Mouse (Mus musculus) heart, embryonic 14.5 days (tissue): ENCODE data around the gene Tas1r1. TPM values are rescaled to one million over a fixed set of nuclear protein-coding genes. Genes with fewer than 3 reads are reported as not detected.

Experiments used
- ATAC-seq: fragments of 200-750 bp; cut with Nextera tagmentation; 2 replicates; pipeline ENCODE4 v1.8.0; 2017; ENCODE audit warnings: low read depth, moderate TSS enrichment; ENCODE audit not compliant: insufficient number of reproducible peaks, insufficient read depth, low FRiP score
- H3K27ac ChIP-seq, 2 experiments: fragments of 200-500 bp in 1 of 2; fragments of 300-500 bp in 1 of 2; sonication (generic) in 1 of 2; replicated peaks in 1 of 2; 2 replicates each; pipeline ENCODE4 v1.5.1; 2012 to 2014; ENCODE audit warnings: low read depth in 2 of 2, low read length in 2 of 2, control low read depth in 1 of 2, mild to moderate bottlenecking in 1 of 2, mixed read lengths in 1 of 2; ENCODE audit not compliant: control insufficient read depth in 1 of 2, insufficient read depth in 1 of 2
- H3K27me3 ChIP-seq: fragments of 300-500 bp; sonication (generic); 2 replicates; pipeline ENCODE4 v1.6.1; 2014; ENCODE audit warnings: mild to moderate bottlenecking, low read length, control low read depth; ENCODE audit not compliant: control insufficient read depth, insufficient read depth
- H3K36me3 ChIP-seq: fragments of 300-500 bp; sonication (generic); 2 replicates; pipeline ENCODE4 v1.6.1; 2014; ENCODE audit warnings: mild to moderate bottlenecking, control low read depth, low read length, mixed read lengths; ENCODE audit not compliant: control insufficient read depth, insufficient read depth
- H3K4me1 ChIP-seq, 2 experiments: fragments of 200-500 bp in 1 of 2; fragments of 300-500 bp in 1 of 2; sonication (generic) in 1 of 2; 2 replicates each; pipeline ENCODE4 v1.6.1; 2012 to 2014; ENCODE audit warnings: low read length in 2 of 2, control low read depth in 1 of 2, mixed read lengths in 1 of 2; ENCODE audit not compliant: control insufficient read depth in 2 of 2, insufficient read depth in 2 of 2
- H3K4me2 ChIP-seq: fragments of 300-500 bp; sonication (generic); 2 replicates; pipeline ENCODE4 v1.6.1; 2014; ENCODE audit warnings: mild to moderate bottlenecking, low read length
- H3K4me3 ChIP-seq, 2 experiments: fragments of 200-500 bp in 1 of 2; fragments of 300-500 bp in 1 of 2; sonication (generic) in 1 of 2; 2 replicates each; pipeline ENCODE4 v1.5.1; 2012 to 2014; ENCODE audit warnings: low read length in 2 of 2, mild to moderate bottlenecking in 2 of 2, control low read depth in 1 of 2, low read depth in 1 of 2, moderate library complexity in 1 of 2; ENCODE audit not compliant: control insufficient read depth in 1 of 2, insufficient read depth in 1 of 2
- H3K9ac ChIP-seq: fragments of 300-500 bp; sonication (generic); 2 replicates; pipeline ENCODE4 v1.6.1; 2014; ENCODE audit warnings: mild to moderate bottlenecking, low read length
- H3K9me3 ChIP-seq: fragments of 300-500 bp; sonication (generic); 2 replicates; pipeline ENCODE4 v1.6.1; 2016; ENCODE audit warnings: low read length, control low read depth; ENCODE audit not compliant: control insufficient read depth
- WGBS: fragments of 180-500 bp; shearing (Covaris S2); extraction: QIAGEN DNeasy Blood & Tissue Kit; methylation state at CpG from one replicate; pipeline ENCODE4 v1.1.7; 2014; 5-methylcytosine and 5-hydroxymethylcytosine counted together
- polyA plus RNA-seq: library from polyadenylated mRNA; unstranded; fragments of >200 nt; fragmentation: Nextera tagmentation; extraction: Ambion mirVana; gene quantifications from 2 replicates; pipeline ENCODE4 v1.2.1, GENCODE M21; 2014

Gene Tas1r1
- polyA plus RNA-seq, 1 experiment from 2014 or later, result 0.09 TPM

GRCm38 (mm10) chr4:152001335-152001734 lies 37.0 kb downstream of the Tas1r1 start:
- Histone ChIP-seq H3K27ac (no peak overlapping the region), H3K4me3 (no peak overlapping the region), H3K9ac (no peak overlapping the region), H3K36me3 (no peaks in the 10 kb centered on the region), H3K4me2 (no peak overlapping the region), H3K27me3 (no peaks in the 10 kb centered on the region), H3K9me3 (no peaks in the 10 kb centered on the region), H3K4me1 (peaks cover 5 to 7% of the 10 kb centered on the region in 2 experiments; a peak in 3 of 4 replicates)
- 63% methylated on average over 4 of the region's 4 CpGs for WGBS
- ATAC-seq, result no peak

DNA sequence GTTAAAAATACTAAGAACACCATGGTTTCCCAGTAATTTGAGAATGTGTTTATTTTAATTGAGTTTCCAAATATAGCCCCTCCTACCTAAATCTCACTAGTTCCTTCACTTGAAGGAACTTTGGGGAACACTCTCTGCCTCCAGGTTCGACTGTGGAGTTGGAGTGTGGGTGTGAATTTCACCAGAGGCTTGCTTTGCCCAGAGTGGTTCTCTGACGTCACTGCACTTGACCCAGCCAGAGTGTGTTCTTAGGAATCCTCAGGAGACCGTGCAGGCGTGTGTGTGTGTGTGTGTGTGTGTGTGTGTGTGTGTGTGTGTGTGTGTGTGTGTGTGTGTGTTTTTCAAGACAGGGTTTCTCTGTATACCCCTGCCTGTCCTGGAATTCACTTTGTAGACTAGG lies 37.5 kb downstream of the Tas1r1 start:
- H3K36me3 ChIP-seq, result no peaks in the 10 kb centered on the region
- no peak overlapping the region for H3K4me2 ChIP-seq
- H3K4me1 ChIP-seq, result peaks cover 5 to 7% of the 10 kb centered on the region in 2 experiments; a peak in 3 of 4 replicates
- H3K9me3 ChIP-seq, result no peaks in the 10 kb centered on the region
- WGBS, result 30% methylated on average over 4 of the region's 4 CpGs
- H3K4me3 ChIP-seq, result no peak overlapping the region
- no peaks in the 10 kb centered on the region for H3K27me3 ChIP-seq
- no peak overlapping the region for H3K9ac ChIP-seq
- no peak overlapping the region for H3K27ac ChIP-seq
- no peak for ATAC-seq

GRCm38 (mm10) chr4:151999481-151999880 lies 38.9 kb downstream of the Tas1r1 start:
- WGBS, result 61% methylated on average over 3 of the region's 3 CpGs
- no peak for ATAC-seq
- no peak overlapping the region for H3K4me2 ChIP-seq

GRCm38 (mm10) chr4:151997701-151998100 lies 40.7 kb downstream of the Tas1r1 start:
- Histone ChIP-seq H3K4me2 (peak overlapping the region; percentile 80), H3K36me3 (peaks cover 7% of the 10 kb centered on the region; the same call in 1 of the 2 replicates), H3K9ac (peak overlapping the region; percentile 90), H3K4me3 (peak overlapping the region in 1 of 2 experiments; percentile 100; a peak in 1 of 4 replicates), H3K9me3 (no peaks in the 10 kb centered on the region), H3K27ac (no peak overlapping the region), H3K27me3 (no peaks in the 10 kb centered on the region), H3K4me1 (peaks cover 4 to 22% of the 10 kb centered on the region in 2 experiments; a peak in 2 of 4 replicates)
- 49% methylated on average over 3 of the region's 3 CpGs for WGBS
- no peak for ATAC-seq

More at GRCm38 (mm10) chr4:151999481-151999880, 38.9 kb downstream of the Tas1r1 start:
- Histone ChIP-seq H3K27ac (no peak overlapping the region), H3K36me3 (no peaks in the 10 kb centered on the region), H3K27me3 (no peaks in the 10 kb centered on the region), H3K4me1 (peaks cover 5 to 7% of the 10 kb centered on the region in 2 experiments; a peak in 3 of 4 replicates), H3K9ac (no peak overlapping the region), H3K9me3 (no peaks in the 10 kb centered on the region), H3K4me3 (no peak overlapping the region)

DNA sequence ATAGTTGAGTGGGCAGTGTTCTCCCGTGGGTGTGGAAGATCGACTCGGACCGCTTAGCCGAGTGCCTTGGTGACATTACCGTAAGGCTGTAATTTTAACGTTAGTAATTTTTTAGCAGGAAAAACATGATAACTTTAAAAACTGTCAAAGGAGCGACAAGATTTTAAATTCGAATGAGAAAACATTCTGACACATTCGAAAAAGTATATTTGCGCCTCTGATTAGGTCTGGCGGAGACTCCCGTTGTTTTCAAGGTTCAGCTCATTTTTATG lies 41.5 kb downstream of the Tas1r1 start:
- Histone ChIP-seq H3K27me3 (no peaks in the 10 kb centered on the region), H3K36me3 (peaks cover 14% of the 10 kb centered on the region), H3K4me1 (peaks cover 4 to 22% of the 10 kb centered on the region in 2 experiments; a peak in 2 of 4 replicates), H3K9me3 (no peaks in the 10 kb centered on the region), H3K4me3 (peak overlapping the region; percentile 69 to 100), H3K27ac (peak overlapping the region; percentile 76 to 88), H3K4me2 (peak overlapping the region; percentile 80), H3K9ac (peak overlapping the region; percentile 90)
- WGBS, result 3% methylated on average over 13 of the region's 13 CpGs
- ATAC-seq, result no peak; the same call in 1 of the 2 replicates

- peak within 1 kb of the TSS; percentile 97 for H3K9ac ChIP-seq
- under 1% methylated on average over 93 of the region's 94 CpGs for WGBS
- peak; percentile 94 for ATAC-seq
- H3K36me3 ChIP-seq, result peaks cover 19% of the 10 kb centered on the region
- peak within 1 kb of the TSS; percentile 76 to 88 for H3K27ac ChIP-seq
- no peaks in the 10 kb centered on the region for H3K9me3 ChIP-seq
- peaks cover 4 to 22% of the 10 kb centered on the region in 2 experiments; a peak in 2 of 4 replicates for H3K4me1 ChIP-seq
- no peaks in the 10 kb centered on the region for H3K27me3 ChIP-seq
- H3K4me3 ChIP-seq, result peak within 1 kb of the TSS; percentile 81 to 100
- peak within 1 kb of the TSS; percentile 87 for H3K4me2 ChIP-seq
These were observed 42.0 kb downstream of the Tas1r1 start, which contains the start of gene Phf13 for GRCm38 (mm10) chr4:151996173-151996950. Gene Phf13 (minus strand): TSS chr4:151996258.

DNA sequence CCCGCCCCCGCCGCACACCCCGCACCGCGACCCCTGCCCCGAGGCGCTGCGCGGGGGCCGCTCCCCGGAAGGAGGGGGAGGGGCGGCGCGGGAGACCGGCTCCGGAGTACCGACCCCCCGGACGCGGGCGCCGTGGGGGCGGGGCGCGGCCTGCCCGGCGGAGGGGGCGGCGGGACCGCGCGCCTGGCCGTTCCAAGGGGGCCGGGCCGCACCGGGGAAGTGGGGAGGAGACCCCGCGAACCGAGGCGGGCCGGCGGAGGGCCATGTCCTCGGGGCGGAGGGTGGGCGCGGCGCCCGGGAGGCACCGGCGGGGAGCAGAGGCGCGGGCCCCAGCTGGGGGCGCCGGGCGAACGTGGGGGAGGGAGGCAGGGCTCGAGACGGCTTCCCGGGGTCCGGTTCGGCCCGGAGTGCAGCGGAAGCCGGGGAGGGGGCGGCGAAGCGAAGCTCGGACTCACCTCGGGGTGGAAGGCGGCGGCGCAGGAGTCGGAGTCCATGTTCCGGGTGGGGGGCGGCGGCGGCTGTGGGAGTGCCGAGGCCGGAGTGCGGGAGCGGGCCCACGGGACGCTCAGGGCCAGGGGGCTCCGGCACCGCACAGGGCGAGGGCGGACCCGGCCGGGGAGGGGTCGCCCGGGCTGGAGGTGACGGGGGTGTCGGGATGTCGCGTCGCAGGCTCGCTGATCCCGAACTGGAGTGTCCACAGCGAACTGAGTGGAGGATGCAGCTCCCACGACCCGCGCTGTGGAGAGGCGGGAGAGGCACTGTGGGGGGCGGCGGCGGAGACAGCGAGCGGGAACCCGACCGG lies 42.8 kb downstream of the Tas1r1 start:
- H3K9me3 ChIP-seq, result no peaks in the 10 kb centered on the region
- peak overlapping the region; percentile 97 for H3K9ac ChIP-seq
- peak overlapping the region; percentile 81 to 100 for H3K4me3 ChIP-seq
- H3K36me3 ChIP-seq, result peaks cover 27% of the 10 kb centered on the region
- H3K27ac ChIP-seq, result peak overlapping the region; percentile 17 to 86
- WGBS, result under 1% methylated on average over 80 of the region's 111 CpGs
- H3K4me1 ChIP-seq, result peaks cover 4 to 22% of the 10 kb centered on the region in 2 experiments; a peak in 2 of 4 replicates
- peak overlapping the region; percentile 87 for H3K4me2 ChIP-seq
- no peaks in the 10 kb centered on the region for H3K27me3 ChIP-seq
- ATAC-seq, result peak; percentile 1; the same call in 1 of the 2 replicates
